Mouse (Mus musculus) spleen, adult 2 months (tissue): ENCODE data around the gene Pde11a. TPM values are rescaled to one million over a fixed set of nuclear protein-coding genes. Genes with fewer than 3 reads are reported as not detected.

Experiments
- DNase-seq, 2 experiments: peaks; one replicate each; pipeline versions ENCODE4 v3.0.0 to v3.0.0-alpha.2; 2012 to 2021; ENCODE audit warnings: low spot score in 2 of 2, low read depth in 1 of 2
- H3K27ac ChIP-seq: fragments of 200-500 bp; 2 replicates; pipeline ENCODE4 v1.5.1; 2012; ENCODE audit warnings: low read length, inconsistent platforms; ENCODE audit not compliant: insufficient read depth
- H3K27me3 ChIP-seq: fragments of 200-500 bp; 2 replicates; pipeline ENCODE4 v1.6.1; 2012; ENCODE audit warnings: mild to moderate bottlenecking, moderate library complexity, low read length, inconsistent platforms; ENCODE audit not compliant: control insufficient read depth, insufficient read depth
- H3K36me3 ChIP-seq: fragments of 200-500 bp; 2 replicates; pipeline ENCODE4 v1.6.1; 2012; ENCODE audit warnings: mild to moderate bottlenecking, low read length, inconsistent platforms; ENCODE audit not compliant: control insufficient read depth, insufficient read depth
- H3K4me1 ChIP-seq: fragments of 200-500 bp; 2 replicates; pipeline ENCODE4 v1.6.1; 2011; ENCODE audit warnings: inconsistent platforms; ENCODE audit not compliant: control insufficient read depth, insufficient read depth, insufficient read length
- H3K4me3 ChIP-seq: fragments of 200-500 bp; 2 replicates; pipeline ENCODE4 v1.5.1; 2011; ENCODE audit warnings: mild to moderate bottlenecking, inconsistent platforms; ENCODE audit not compliant: insufficient read depth, insufficient read length; ENCODE audit errors: extremely low read depth
- CTCF ChIP-seq: fragments of 200-500 bp; IDR thresholded peaks from 2 replicates; pipeline ENCODE4 v1.5.1; 2011; ENCODE audit warnings: mild to moderate bottlenecking, inconsistent platforms; ENCODE audit not compliant: insufficient read depth, insufficient read length, insufficient replicate concordance; ENCODE audit errors: extremely low read depth
- POLR2A ChIP-seq: fragments of 200-500 bp; IDR thresholded peaks from 2 replicates; pipeline ENCODE4 v1.6.1; 2011; ENCODE audit warnings: low read depth, low read length, inconsistent platforms
- WGBS: fragments of 180-500 bp; shearing (Covaris S2); methylation state at CpG from one replicate; pipeline ENCODE4 v1.1.7; 2018; 5-methylcytosine and 5-hydroxymethylcytosine counted together
- polyA plus RNA-seq: library from polyadenylated mRNA; depleted of rRNA; stranded (reverse); fragments of >200 nt; gene quantifications from 2 replicates; pipeline ENCODE4 v1.2.3, GENCODE M21; 2012

The Pde11a gene
- polyA plus RNA-seq, 1 experiment = 0.26 TPM

DNA sequence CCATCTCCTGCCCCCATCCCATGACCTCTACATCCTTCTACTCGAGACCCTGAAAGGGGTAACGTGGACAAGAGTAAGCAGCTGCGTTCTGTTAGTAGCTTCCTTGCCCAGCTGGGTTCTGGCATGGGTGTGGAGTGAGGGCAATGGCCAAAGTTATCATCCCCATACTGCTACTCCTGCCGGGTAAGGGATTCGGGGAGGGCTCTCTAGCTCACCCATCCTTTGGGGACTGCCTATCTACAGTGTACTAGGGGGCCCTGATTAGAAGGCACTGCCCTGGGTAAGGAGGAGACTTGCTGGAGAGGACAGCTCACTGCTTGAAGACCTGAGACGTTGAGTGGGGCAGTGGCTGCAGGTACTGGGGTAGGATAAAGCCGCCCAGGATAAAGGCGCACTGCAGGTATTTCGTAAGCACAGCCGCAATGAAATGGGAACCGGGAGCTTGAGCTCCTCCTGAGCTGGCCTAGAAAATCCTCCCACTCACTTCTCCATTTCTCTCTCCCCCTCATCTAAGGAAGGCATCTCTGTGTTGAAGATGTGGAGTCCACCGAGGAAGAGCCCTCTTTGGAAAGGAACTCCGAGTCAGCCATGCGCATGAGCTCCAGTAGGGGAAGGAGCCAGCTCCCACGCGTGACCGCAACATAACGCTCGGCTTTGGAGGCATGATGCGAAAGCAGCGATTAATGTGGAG, 15.2 kb downstream of the Pde11a start:
- DNase-seq = no peak
- TF ChIP-seq CTCF = no peak
- TF ChIP-seq POLR2A = no peak
- 86% methylated on average over 21 of the region's 21 CpGs for WGBS
- no peaks in the 10 kb centered on the region for H3K36me3 ChIP-seq
- H3K27ac ChIP-seq = no peak overlapping the region
- no peaks in the 10 kb centered on the region for H3K4me1 ChIP-seq
- H3K4me3 ChIP-seq = no peak overlapping the region
- H3K27me3 ChIP-seq = no peaks in the 10 kb centered on the region; the same call in 1 of the 2 replicates

DNA sequence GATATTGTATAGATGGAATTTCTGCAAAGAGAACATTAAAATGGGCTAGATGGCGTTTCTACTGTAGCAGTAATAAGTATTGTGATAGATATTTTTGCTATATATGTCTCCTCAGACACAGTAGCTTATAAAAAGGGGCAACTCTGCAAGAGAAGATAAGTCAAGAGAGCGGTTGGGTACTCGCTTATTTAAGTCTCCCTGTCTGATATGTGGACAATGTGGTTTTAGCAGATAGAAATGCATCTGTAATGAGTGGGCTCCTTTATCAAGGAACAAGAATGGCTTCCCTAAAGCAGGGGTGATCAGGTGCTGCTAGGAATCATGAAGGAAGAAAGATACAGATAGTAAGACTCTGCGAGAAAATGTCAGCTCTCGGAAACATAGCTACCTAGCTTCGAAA, 18.2 kb downstream of the Pde11a start:
- 83% methylated on average over 6 of the region's 6 CpGs for WGBS
- DNase-seq = no peak
- TF ChIP-seq POLR2A = no peak
- no peak for TF ChIP-seq CTCF

DNA sequence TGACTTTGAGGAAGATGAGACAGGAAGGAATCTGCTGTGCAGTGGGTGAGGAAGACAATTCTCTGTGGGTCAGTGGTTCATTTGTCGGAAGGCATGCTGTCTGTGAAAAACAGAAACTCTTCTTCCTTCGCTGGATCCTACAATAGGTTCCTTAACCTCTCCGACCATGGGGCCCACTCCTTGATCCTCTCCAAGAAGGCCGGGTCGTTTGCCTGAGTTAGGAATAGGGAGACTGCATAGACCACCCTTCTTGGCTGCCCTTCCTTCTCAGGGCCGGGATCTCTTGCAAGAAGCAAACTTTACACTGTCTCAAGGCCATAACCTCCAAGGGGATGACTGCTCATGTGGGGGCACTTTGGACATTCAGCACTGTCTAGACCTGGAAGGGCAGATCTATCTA, 19.3 kb downstream of the Pde11a start:
- no peak for DNase-seq
- no peaks in the 10 kb centered on the region for H3K4me1 ChIP-seq
- WGBS = 86% methylated on average over 6 of the region's 6 CpGs
- TF ChIP-seq POLR2A (no peak), CTCF (no peak)
- no peaks in the 10 kb centered on the region for H3K36me3 ChIP-seq
- no peak overlapping the region for H3K27ac ChIP-seq
- H3K4me3 ChIP-seq = no peak overlapping the region
- H3K27me3 ChIP-seq = no peaks in the 10 kb centered on the region; the same call in 1 of the 2 replicates

More for the DNA sequence above, 18.2 kb downstream of the Pde11a start:
- no peaks in the 10 kb centered on the region for H3K4me1 ChIP-seq
- H3K27me3 ChIP-seq = no peaks in the 10 kb centered on the region; the same call in 1 of the 2 replicates
- H3K27ac ChIP-seq = no peak overlapping the region
- no peak overlapping the region for H3K4me3 ChIP-seq
- H3K36me3 ChIP-seq = no peaks in the 10 kb centered on the region

DNA sequence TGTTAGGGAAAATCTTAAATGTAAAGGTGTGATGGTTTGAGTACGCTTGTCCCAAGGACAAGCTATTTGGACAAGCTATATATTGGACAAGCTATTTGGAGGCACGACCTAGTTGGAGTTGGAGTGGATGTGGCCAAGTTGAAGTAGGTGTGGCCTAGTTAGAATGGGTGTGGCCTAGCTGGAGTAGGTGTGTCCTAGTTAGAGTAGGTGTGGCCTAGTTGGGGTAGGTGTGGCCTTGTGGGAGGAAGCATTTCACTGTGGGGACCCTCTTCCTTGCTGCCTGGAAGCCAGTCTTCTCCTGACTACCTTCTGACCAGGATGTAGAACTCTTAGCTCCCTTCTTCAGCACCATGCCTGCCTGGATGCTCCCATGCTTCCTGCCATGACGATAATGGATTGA, 50.9 kb downstream of the Pde11a start:
- no peak for DNase-seq
- 87% methylated on average over 3 of the region's 3 CpGs for WGBS
- H3K4me3 ChIP-seq = no peak overlapping the region
- H3K36me3 ChIP-seq = no peaks in the 10 kb centered on the region
- no peaks in the 10 kb centered on the region for H3K27me3 ChIP-seq
- H3K4me1 ChIP-seq = no peaks in the 10 kb centered on the region
- no peak overlapping the region for H3K27ac ChIP-seq
- TF ChIP-seq CTCF = no peak
- no peak for TF ChIP-seq POLR2A

DNA sequence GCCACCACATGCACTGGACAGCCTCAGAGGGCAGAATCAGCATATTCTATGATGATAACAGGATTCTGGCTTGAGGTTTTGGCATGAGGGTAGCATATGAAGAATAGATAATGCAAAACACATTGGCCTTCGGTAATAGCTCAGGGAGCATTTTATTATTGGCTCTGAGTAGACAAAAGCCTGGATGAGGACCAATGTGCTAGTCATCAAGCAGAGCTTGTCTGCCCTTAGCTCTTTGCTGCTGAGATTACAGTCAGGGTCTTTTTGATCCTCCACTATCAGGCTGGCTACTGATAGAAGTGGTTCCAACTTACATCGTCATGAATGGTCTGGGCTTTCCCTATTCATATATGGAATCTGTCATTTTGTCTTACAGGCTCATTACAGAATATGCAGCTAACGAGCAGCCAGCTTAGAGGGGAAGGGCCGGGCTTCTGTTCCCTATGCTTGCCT, 52.3 kb downstream of the Pde11a start:
- H3K4me3 ChIP-seq = no peak overlapping the region
- DNase-seq = no peak
- H3K4me1 ChIP-seq = no peaks in the 10 kb centered on the region
- H3K36me3 ChIP-seq = no peaks in the 10 kb centered on the region
- H3K27me3 ChIP-seq = no peaks in the 10 kb centered on the region
- TF ChIP-seq POLR2A = no peak
- no peak for TF ChIP-seq CTCF
- WGBS = 79% methylated on average over 4 of the region's 4 CpGs
- H3K27ac ChIP-seq = no peak overlapping the region

DNA sequence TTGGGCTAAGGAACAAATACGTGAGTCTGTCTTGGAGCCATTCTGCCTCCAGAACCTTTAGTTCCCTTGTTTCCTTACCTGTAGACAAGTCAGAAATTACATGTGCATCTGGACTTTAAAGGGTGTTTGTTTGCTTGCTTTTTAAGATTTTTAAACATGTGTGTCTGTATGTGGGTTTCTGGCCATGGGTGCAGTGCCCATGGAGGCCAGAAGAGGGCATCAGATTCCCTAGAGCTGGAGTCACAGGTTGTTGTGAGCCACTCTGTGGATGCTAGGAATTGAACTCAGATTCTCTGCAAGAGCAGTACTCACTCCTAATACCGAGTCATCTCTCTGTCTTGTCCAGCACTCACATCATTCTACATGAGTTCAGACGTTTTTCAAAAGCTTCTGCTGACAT, 53.4 kb downstream of the Pde11a start:
- Histone ChIP-seq H3K27me3 (no peaks in the 10 kb centered on the region), H3K27ac (no peak overlapping the region), H3K4me3 (no peak overlapping the region), H3K36me3 (no peaks in the 10 kb centered on the region), H3K4me1 (no peaks in the 10 kb centered on the region)
- TF ChIP-seq CTCF (no peak), POLR2A (no peak)
- no peak for DNase-seq
- 75% methylated on average over 3 of the region's 3 CpGs for WGBS

DNA sequence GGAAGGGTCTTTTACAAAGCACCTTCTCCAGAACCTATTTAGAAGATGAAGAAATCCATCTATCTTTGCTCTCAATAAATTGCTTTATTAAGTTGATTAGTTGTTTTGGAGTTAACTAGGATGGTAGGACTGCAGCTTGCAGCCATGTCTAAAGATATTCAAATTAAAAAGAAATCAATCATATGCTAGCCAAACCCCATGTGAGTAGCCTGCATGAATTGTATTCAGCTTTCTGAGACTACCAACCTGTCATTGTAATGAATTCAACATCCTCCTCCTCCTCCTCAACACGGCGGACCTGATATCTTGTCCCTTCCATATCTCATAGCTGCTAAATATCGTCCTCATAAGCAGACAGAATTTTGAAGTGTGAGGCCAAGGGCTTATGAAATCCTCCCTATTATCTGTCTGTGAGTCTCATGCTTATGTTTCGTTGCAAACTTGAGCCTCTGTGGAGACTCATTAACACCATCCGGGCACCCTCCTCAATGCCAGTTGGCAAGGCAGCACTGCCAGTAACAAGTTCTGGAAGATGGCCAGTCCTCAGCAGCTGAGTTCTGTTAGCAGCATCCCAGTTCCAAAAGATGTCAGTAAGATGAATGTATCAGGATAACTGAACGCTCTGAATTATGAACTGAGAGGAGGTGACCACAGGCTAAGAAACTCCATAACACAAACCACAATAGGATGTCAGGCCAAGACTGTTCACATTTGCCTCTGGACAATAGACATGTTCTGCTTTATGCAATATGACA, 55.0 kb downstream of the Pde11a start:
- Histone ChIP-seq H3K27ac (no peak overlapping the region), H3K36me3 (no peaks in the 10 kb centered on the region), H3K4me3 (no peak overlapping the region), H3K4me1 (no peaks in the 10 kb centered on the region), H3K27me3 (no peaks in the 10 kb centered on the region)
- 88% methylated on average over 6 of the region's 6 CpGs for WGBS
- no peak for DNase-seq
- TF ChIP-seq CTCF = no peak
